Mouse (Mus musculus) thymus, adult 2 months (tissue): ENCODE results near the gene Sorbs1.

Source experiments
- CTCF ChIP-seq: fragments of 200-500 bp; IDR thresholded peaks from 2 replicates; pipeline ENCODE4 v1.5.1; 2012; ENCODE audit warnings: mild to moderate bottlenecking, control low read depth, low read length, moderate library complexity, borderline replicate concordance; ENCODE audit not compliant: control insufficient read depth, poor library complexity, insufficient read depth; ENCODE audit errors: extremely low read depth
- POLR2A ChIP-seq: fragments of 200-500 bp; IDR thresholded peaks from 2 replicates; pipeline ENCODE4 v1.6.1; 2012; ENCODE audit warnings: mild to moderate bottlenecking, low read length, control low read depth, moderate library complexity; ENCODE audit not compliant: control insufficient read depth, poor library complexity, insufficient read depth; ENCODE audit errors: extremely low read depth

GRCm38 (mm10) chr19:40526367-40527014, 12.9 kb upstream of the Sorbs1 start:
- TF ChIP-seq CTCF: no peak
- TF ChIP-seq POLR2A: no peak
